Mouse (Mus musculus): ENCODE measurements around the gene Mrpl58.
"Not testable (repeated sequence)": the region's sequence is repeated elsewhere in the genome, so short reads cannot be mapped to it uniquely, and the experiment has no call there.

Mrpl58 gene

DNA sequence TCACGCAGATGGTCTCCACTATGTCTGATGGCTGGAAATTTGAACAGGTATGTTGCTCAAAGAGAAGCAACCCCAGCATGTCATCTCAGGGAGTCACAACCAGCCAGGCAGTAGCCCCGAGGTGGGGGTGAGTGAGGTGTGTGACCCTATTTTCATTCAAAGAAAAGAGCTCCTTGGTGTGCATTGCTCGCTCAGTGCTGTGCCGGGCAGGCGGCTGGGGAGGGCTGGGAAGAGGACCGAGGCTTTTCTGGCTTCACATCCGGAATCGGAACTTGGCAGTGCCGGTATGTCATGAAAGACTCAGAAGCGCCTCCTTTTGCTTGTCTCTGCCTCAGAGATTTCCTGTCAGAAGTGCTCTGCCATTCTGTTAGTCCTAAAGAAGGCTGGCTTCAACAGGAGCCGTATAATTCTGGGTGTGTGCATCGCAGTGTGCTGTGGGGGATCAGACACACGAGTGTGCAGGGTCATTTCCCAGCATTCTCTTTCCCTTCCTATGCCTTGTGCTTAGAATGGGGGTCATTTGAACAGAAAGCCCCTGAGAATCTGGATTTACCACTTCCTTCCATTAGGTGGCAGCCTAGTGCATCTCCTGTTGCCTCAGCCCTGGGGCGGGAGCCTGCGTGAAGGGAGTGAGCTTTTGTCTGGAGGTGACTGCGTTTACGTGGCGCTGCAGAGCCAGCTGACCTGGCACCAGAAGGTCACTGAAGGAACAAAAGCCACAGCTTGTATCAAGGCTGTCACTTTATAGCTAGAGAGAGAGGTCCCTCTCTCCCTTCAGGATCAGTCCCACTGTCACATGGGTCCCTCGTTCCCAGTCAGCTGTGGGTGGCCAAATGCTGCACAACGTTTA is 24.2 kb downstream of the Mrpl58 start:
- DNase-seq = peak; percentile 74 to 85

DNA sequence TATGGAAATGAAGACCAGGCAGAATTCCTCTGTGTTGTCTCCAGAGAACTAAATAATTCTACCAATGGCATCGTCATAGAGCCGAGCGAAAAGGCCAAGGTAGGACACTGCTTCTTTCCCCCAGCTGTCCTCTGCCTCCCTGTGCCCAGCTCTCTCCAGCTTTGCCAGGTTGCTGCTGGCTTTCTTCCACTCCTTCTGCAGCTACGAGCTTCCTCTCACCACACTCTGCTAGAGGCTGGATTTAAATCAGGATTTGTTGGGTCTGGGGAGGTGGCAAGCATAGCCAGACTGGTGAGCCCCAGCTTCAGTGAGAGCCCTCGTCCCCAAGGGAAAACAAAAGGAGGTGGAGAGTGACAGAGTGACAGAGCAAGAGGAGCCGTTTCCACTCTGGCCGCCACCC is 25.8 kb downstream of the Mrpl58 start:
- DNase-seq = no peak

DNA sequence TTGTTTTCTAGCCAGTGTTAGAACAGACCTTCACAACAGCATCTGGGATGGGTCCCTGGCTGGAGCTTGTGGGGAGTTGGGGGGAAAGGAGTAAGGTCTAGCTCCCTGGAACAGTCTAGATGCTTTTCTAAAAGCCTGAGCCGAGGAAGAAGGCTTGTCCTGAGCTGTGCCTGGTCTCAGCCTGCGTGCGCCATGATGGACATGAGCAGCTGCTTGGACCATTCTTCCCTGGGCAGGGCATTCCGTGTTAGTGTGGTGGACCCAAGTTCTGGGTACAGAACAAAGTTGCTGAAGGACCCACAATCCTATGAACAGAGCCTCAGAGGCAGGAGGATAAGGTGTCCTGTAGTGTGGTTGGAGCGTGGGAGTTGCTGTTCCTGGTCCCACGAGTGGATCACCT is 27.0 kb downstream of the Mrpl58 start:
- no peak for DNase-seq

DNA sequence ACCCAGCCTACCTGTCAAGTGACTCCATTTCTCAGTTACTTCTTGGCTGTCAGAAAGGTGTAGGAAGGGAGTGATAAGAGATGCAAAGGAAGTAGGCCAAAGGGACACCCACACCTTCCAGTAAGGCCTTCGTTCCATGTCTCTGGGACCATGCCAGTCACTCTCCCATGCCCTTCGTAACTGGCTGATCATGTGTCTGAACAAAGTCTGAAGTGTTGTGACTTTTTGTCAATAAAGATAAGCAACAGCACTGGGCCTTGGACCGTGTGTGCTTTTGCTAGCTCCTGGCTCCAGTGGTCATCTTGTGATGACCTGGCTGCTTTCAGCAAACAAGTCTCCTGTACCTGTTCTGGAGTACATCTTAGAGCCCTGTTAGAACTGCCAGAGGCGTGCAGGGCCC is 29.3 kb downstream of the Mrpl58 start:
- DNase-seq = no peak

DNA sequence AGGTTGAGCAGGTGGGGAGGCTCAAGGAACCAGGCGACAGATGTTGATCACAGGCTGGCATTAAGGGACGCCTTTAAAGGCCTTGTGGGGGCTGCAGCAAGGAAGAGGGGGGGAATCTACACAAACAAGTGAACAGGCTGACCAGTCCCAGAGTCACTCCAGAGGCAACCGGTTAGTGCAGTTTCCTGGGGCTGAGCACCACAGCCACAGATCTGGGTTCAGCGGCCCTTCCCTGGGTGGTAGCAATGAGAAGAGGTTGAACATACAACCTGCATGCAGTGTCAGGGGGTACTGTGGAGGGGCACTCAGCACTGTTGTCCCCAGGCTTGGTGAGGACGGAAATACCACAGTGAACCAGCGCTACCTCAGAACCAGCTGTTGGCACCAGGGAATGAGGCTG is 29.8 kb downstream of the Mrpl58 start:
- no peak for DNase-seq

DNA sequence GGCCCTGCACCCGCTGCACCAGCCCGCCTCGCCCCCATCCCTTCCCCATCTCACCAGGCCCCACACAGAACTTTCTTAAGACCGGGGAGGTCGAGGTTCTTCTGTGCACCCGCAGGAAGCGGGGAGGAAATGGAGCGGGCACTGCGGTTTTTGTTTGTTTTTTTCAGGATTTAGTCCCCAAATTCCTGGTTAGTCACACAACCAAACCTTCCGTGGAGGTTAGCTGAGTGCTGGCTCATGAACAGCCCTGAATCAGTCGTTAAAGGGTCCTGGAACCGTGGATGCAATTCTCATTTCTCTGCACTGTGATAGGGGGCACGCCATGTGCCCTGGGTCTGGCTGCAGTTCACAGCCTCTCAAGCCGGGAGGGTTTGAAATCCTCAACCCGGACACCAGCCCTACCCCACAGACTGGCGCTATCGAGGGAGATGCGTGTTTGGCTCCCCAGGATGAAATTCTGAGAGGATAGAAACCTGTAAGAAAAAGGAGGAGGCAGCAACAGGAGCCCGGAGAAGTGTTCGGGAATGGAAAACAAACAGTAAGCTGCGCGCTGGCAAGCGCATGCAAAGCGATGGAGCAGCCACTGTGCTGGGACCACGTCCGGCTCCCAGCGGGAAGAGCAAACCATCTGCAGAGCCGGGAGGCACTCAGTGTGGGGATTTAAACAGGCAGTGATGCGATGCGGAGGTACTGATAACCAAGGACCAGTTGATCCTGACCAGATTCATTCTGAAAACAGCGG is 32.2 kb downstream of the Mrpl58 start:
- DNase-seq = peak; percentile 53 to 67

DNA sequence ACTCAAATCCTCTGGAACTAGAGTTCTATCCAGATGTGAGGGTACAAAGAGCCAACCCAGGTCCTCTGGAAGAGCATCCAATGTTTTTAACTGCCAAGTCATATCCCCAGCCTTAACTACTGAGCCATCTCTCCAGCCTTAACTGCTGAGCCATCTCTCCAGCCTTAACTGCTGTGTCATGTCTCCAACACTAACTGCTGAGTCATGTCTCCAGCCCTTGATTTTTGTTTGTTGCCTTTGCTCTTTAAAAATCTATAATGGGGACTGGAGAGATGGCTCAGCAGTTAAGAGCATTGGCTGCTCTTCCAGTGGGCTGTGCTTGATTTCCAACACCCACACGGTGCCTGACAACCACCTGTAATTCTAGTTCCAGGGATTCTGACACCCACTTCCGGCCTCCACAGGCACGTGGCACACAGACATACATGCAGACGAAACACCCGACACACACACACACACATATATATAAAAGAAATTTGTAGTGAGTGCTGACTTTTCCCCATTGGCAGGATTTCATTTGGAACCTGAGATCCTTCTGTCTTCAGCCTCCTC is 34.1 kb downstream of the Mrpl58 start:
- DNase-seq = no peak

DNA sequence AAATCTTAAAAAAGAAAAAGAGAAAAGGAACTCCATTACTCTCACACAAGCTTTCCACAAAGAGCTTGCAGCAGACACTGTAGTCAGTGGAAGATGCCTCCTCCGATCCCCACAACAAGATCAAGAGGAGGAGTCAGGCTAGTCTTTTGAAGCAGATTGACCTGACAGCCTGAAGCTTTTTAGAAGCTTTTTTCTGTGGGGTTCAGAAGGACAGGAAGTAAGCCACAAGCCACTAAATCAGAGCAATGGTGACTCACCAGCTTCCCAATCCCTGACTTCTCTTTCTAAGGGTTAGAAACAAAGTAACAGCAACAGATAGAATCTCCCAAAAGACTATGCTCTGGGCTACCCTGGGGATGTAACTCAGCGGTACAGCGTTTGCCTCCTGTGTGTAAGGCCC is 35.8 kb downstream of the Mrpl58 start:
- DNase-seq = no peak

DNA sequence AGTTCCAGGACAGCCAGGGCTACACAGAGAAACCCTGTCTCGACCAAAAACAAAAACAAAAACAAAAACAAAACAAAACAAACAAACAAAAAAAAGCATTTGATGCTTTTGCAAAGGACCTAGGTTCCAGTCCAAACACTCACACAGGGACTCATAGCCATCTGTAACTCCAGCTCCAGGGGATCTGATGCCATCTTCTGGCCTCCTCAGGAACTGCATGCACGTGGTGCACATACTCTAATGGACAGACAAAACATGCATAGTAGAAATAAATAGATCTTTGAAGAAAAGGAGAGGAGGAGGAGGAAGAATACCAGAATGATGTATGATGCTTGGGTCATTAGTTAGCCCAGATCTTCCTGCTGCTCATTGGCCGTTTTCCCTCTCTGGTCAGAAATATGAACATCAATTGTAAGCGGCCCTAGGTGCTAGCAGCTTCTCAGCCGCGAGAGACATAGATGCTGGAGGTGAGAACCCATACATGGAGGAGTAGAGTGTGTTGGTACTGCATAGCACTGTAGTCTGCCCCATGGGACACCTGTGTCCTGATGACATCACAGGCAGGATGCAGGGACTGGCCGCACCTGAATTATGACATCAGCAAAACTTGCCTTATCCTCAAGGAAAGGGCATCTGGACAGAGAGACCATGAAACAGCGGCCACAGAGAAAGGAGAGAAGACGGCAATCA is 36.5 kb downstream of the Mrpl58 start, which contains the start of gene Trim80:
Trim80 (plus strand) TSS at position 640 of the 690 bp plus-strand sequence.
- peak in 1 of 2 experiments; percentile 24 for DNase-seq

DNA sequence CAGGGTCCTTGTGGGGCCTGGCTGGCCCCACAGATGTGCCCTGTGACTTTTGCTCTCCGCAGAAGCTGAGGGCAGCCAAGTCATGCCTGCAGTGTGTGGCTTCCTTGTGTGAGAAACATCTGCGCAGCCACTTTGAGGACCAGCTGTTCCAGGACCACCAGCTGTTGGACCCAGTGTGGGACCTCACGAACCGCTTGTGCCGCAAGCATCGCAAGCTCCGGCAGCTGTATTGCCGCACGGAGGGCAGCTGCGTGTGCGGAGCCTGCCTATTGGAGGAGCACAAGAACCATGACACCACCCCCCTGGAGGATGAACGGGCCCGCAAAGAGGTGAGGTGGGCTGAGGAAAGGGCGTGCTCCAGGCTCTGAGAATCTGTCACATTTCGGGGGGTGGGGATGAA is 37.9 kb downstream of the Mrpl58 start:
- DNase-seq = peak in 1 of 2 experiments; percentile 25

DNA sequence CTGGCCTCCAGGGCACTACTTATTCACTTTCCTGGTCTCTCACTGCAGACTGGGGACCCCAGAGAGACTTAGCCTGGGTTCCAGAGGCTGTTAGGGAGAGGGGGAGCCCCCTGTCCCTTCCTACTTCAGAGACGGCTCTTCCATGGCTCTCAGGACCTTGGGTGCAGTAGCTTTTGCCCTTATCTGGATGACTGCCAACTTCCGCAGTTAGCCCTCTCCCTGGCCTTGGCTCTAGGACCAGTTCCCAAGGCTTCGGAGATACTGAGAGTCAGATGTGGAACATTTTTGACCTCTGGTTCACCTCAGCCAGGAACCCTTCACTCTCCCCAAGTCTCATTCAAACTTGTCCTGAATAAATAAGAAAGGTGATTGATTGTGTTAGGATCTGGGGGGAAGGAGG is 43.4 kb downstream of the Mrpl58 start:
- DNase-seq = peak in 1 of 2 experiments; percentile 48

DNA sequence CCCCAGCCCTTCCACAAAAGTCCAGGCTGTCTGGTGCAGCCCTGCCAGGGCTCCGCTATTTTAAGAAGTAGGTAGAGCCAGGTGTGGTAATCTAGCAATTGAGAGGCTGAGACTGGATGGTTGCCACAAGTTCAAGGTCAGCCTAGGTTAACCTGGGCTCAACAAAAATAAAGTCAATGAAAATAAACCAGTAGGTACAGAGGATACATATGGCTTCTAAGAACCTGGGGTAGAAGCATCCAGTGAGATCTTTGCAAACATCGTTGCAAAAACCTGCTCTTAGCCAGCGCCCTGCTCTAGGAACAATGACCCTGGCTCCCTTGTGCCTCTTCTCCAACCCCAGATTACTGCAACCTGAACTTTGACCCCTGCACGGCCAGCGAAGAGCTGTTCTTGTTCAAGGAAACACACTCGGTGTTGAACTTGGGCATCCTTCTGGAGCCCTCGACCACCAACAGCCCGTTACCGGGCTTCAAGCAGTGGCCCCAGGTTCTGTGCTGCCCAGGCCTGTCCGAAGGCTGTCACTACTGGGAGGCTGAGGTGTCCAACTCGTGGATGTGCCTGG is 43.9 kb downstream of the Mrpl58 start:
- peak in 1 of 2 experiments; percentile 24 for DNase-seq

DNA sequence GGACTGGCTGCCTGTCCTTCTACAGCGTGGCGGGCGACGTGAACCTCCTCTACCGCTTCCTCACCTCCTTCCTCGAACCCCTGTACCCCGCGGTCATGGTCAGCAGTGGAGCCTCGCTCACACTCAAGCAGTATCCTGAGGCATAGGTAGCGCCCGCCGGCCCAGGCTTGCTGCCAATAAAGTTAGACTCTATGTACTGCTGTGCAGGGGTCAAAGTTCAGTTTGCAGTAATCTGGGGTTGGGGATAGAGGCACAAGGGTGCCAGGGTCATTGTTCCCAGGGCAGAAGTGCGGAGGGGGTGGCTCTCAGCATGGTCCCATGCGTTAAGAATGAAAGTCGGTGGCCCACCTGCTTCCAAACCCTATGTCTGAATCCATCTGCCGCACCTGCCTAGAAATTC is 44.5 kb downstream of the Mrpl58 start:
- DNase-seq = peak in 1 of 2 experiments; percentile 58

DNA sequence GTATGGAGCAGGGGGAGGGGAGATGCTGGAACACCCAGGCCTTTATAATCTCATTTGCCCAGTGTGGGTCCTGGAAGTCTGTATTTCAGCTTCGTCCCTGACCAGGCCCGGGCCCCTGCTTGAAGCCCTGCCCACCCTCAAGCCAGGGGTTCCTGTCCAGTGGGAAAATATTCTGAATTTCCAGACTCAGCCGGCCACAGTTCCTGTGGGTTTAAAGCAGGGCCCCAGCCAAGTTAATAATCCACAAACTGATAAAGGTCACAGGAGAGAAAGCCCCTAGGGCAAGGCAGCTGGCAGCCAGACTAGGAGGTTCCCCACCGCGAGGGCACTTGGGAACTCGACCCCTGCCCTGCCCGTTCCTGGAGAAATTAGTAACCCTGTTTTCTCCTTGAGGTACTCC is 45.4 kb downstream of the Mrpl58 start:
- peak; percentile 65 to 80 for DNase-seq

DNA sequence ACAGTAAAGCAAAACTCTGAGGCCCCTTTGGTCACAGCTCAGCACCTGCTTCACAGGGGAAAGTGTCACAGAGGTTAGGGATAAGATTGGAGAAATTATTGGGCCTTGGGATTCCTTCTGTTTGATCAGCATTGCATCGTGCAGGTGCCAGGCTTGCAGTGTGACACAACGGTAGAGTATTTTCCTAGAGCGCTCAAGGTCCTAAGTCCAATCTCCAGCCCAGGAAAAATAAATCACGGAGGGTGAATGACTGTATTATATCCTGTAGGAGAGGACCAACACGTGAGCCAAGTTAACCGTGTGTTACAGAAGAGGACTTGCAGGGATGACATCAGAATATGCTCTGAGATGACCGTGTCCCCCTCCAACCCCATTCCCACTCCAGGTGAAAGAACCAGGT is 46.6 kb downstream of the Mrpl58 start:
- no peak for DNase-seq

DNA sequence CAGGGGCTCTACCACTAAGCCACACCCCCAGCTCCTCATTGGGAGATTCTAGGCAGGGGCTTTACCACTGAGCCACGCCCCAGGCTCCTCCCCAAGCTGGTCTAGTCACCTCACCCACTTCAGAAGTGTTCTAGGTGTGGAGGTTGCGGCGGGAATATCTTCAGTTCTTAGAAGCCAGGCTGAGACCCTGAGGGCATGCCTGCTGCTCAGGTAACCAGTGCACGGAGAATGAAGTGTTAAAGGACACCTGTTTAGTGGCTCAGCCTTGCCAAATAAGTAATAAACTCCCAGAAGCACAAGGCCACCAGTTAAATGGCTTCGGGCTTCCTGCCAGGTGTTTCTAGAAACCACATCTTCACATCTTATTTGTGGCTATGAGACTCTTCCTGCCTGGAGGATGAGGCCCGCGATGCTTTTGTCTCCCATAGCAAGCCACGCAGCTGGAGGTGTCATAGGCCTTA is 48.3 kb downstream of the Mrpl58 start:
- DNase-seq = peak in 1 of 2 experiments; percentile 22

DNA sequence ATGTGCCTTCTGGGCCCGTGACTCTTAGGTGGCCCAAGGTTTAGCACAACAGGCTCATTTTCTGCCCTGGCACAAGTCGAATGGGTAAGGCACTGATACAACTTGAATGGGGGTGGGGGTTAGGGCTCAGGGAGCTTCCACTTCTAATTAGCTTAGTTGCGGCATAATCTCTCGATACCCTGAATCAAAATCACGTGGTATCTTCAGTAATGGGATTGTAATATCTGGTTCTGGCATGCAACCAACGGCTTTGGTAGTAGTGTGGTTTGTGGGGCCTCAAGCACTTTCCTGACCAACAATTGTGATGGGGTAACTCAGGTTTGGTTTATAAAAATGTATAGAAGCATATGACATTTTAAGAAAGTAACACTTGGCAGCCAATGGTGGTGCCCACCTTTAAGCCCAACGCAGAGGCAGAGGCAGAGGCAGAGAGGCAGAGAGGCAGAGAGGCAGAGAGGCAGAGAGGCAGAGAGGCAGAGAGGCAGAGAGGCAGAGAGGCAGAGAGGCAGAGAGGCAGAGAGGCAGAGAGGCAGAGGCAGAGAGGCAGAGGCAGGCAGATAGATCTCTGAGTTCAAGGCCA is 48.8 kb downstream of the Mrpl58 start:
- no peak for DNase-seq

DNA sequence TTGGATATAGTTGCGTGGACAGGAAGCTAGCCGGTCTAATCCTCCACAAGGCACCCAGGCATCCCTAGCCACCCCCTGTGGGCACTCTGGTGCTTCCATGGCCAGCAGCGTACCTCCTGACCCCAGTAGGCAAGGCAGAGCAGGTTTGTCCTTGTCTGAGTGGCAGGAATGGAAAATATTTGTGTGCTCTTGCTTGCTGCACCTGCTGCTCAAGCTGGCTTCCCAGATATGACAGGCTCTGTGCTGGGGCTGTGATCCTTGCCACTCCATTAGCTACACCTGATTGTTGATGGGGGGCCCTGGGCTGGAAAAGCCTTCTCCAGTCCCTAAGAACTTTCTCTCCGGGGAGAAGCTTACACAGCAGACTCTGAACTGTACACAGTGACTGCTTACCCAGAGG is 49.8 kb downstream of the Mrpl58 start:
- peak in 1 of 2 experiments; percentile 33 for DNase-seq

DNA sequence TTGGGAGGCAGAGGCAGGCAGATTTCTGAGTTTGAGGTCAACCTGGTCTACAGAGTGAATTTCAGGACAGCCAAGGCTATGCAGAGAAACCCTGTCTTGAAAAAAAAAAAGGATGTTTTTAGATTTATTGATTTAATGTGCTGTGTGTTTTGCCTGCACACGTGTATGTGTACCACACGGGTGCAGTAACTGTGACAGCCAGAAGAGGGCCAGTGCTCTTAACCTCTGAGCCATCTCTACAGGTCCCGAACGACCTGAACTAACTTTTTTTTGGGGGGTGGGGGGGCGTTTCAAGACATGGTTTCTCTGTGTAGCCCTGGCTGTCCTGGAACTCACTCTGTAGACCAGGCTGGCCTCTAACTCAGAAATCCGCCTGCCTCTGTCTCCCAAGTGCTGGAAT is 51.3 kb downstream of the Mrpl58 start:
- DNase-seq = not testable (repeated sequence)

DNA sequence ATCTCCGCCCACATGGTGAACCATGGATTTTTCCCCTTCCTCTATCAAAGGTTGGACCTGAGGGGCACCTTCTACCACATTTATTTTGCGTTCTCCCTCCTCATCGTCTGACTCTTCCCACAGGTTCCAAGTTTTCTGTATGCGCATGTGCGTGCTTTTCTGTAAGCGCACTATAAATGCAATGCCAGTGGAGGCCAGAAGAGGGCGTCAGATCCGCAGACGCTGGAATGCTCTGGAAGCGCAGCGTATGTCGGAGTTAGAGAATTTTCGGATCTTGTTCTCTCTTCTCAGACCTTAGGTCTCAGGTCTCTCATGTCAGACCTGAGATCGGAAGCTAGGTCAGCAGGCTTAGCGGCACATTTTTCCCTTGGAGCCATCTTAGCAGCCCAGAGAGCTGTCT is 52.1 kb downstream of the Mrpl58 start:
- no peak for DNase-seq

DNA sequence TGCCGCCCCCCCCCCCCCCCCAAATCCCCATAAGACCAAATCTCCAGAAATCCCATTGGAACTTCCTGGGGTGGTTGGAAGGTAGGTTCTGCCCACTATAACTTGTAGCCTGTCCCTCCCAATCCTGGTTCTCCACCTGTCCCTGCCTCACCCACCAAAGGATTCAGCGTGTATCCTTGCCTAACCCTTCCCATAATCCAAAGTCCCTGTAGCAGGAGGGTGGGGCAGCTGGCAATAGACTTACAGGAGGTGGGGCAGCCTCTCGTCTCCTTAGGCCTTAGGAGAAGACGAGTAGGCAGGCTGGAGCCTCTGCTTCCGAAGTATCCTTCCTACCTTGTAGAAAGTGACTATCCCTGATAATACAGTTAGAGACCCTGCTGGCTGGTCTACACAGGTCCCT is 52.6 kb downstream of the Mrpl58 start:
- no peak for DNase-seq

DNA sequence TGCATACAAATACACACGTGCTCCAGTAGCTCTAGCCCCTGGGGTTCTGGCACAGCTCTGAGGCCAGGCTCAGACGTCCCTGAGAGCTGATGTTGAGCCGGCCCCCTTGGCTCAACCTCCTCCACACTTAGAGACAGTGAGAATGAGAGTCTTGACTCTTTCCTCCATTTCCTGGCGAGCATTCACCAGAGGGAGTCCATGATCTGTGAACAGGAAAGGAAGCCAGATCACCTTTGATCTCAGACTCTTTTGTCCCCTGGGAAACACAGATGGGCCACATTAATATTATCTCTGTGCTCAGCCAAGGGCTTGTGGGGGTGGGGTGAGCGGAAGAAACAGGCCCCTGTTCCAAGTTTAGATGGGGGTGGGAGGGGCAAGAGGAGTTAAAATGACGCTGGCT is 53.9 kb downstream of the Mrpl58 start:
- peak; percentile 58 to 66 for DNase-seq

All from kidney, postnatal 4 days (tissue).